Mouse (Mus musculus) liver, embryonic 15.5 days (tissue): Measurements from ENCODE around the gene Eapp. TPM values are rescaled to one million over a fixed set of nuclear protein-coding genes. Genes with fewer than 3 reads are reported as not detected.
"Not testable (repeated sequence)": the region's sequence is repeated elsewhere in the genome, so short reads cannot be mapped to it uniquely, and the experiment has no call there.

ENCODE experiments used
- ATAC-seq: fragments of 200-750 bp; cut with Nextera tagmentation; 2 replicates; pipeline ENCODE4 v1.8.0; 2017; ENCODE audit warnings: moderate number of reproducible peaks, mild to moderate bottlenecking, moderate library complexity; ENCODE audit not compliant: insufficient read depth
- H3K27ac ChIP-seq: fragments of 300-500 bp; sonication (generic); replicated peaks from 2 replicates; pipeline ENCODE4 v1.5.1; 2015; ENCODE audit warnings: mild to moderate bottlenecking, inconsistent platforms
- H3K27me3 ChIP-seq: fragments of 300-500 bp; sonication (generic); 2 replicates; pipeline ENCODE4 v1.6.1; 2015; ENCODE audit warnings: mild to moderate bottlenecking, inconsistent platforms
- H3K36me3 ChIP-seq: fragments of 300-500 bp; sonication (generic); replicated peaks from 2 replicates; pipeline ENCODE4 v1.6.1; 2015; ENCODE audit warnings: moderate library complexity, mild to moderate bottlenecking, inconsistent platforms
- H3K4me1 ChIP-seq: fragments of 300-500 bp; sonication (generic); replicated peaks from 2 replicates; pipeline ENCODE4 v1.6.1; 2015; ENCODE audit warnings: inconsistent platforms
- H3K4me2 ChIP-seq: fragments of 300-500 bp; sonication (generic); 2 replicates; pipeline ENCODE4 v1.6.1; 2015; ENCODE audit warnings: moderate library complexity, mild to moderate bottlenecking, inconsistent platforms
- H3K4me3 ChIP-seq: fragments of 300-500 bp; sonication (generic); replicated peaks from 2 replicates; pipeline ENCODE4 v1.5.1; 2015; ENCODE audit warnings: mild to moderate bottlenecking, inconsistent platforms
- H3K9ac ChIP-seq: fragments of 300-500 bp; sonication (generic); 2 replicates; pipeline ENCODE4 v1.6.1; 2015; ENCODE audit warnings: moderate library complexity, mild to moderate bottlenecking, inconsistent platforms
- H3K9me3 ChIP-seq: fragments of 300-500 bp; sonication (generic); replicated peaks from 2 replicates; pipeline ENCODE4 v1.6.1; 2016; ENCODE audit warnings: inconsistent platforms
- WGBS: fragments of 180-500 bp; shearing (Covaris S2); methylation state at CpG from one replicate; pipeline ENCODE4 v1.1.7; 2015; ENCODE audit warnings: mixed read lengths; ENCODE audit not compliant: insufficient replicate concordance; 5-methylcytosine and 5-hydroxymethylcytosine counted together
- polyA plus RNA-seq: library from polyadenylated mRNA; unstranded; fragments of >200 nt; fragmentation: Nextera tagmentation; extraction: Ambion mirVana; gene quantifications from 2 replicates; pipeline ENCODE4 v1.2.1, GENCODE M21; 2015

Eapp gene
- polyA plus RNA-seq, 1 experiment from 2014 or later = 36.2 TPM

- 0 out of 2 replicates have a peak, but pooled peaks cover 3% of the 10 kb centered on the region for H3K4me1 ChIP-seq
- H3K9me3 ChIP-seq = no peaks in the 10 kb centered on the region
- H3K9ac ChIP-seq = no peak overlapping the region
- H3K27me3 ChIP-seq = no peaks in the 10 kb centered on the region
- no peak overlapping the region for H3K4me2 ChIP-seq
- peak; percentile 57 for ATAC-seq
- peak overlapping the region; percentile 61 for H3K27ac ChIP-seq
- H3K36me3 ChIP-seq = peaks cover 47% of the 10 kb centered on the region
- no peak overlapping the region for H3K4me3 ChIP-seq
- WGBS = 75% methylated on average over 4 of the region's 4 CpGs
Measured at GRCm38 (mm10) chr12:54671262-54671661, 24.4 kb downstream of the Eapp start.

GRCm38 (mm10) chr12:54668141-54668540 lies 27.6 kb downstream of the Eapp start:
- Histone ChIP-seq H3K27ac (no peak overlapping the region), H3K4me2 (no peak overlapping the region), H3K4me3 (no peak overlapping the region), H3K27me3 (no peaks in the 10 kb centered on the region), H3K36me3 (peaks cover 23% of the 10 kb centered on the region), H3K4me1 (0 out of 2 replicates have a peak, but pooled peaks cover 3% of the 10 kb centered on the region), H3K9ac (no peak overlapping the region), H3K9me3 (no peaks in the 10 kb centered on the region)
- 95% methylated on average over 1 of the region's 1 CpGs for WGBS
- ATAC-seq = no peak

- ATAC-seq = no peak
- Histone ChIP-seq H3K9me3 (no peaks in the 10 kb centered on the region), H3K9ac (no peak overlapping the region), H3K4me1 (0 out of 2 replicates have a peak, but pooled peaks cover 3% of the 10 kb centered on the region), H3K36me3 (peaks cover 3% of the 10 kb centered on the region; the same call in 1 of the 2 replicates), H3K4me3 (no peak overlapping the region), H3K27me3 (no peaks in the 10 kb centered on the region), H3K27ac (no peak overlapping the region), H3K4me2 (no peak overlapping the region)
- 74% methylated on average over 6 of the region's 6 CpGs for WGBS
Measured at GRCm38 (mm10) chr12:54665526-54665925, 30.2 kb downstream of the Eapp start.

DNA sequence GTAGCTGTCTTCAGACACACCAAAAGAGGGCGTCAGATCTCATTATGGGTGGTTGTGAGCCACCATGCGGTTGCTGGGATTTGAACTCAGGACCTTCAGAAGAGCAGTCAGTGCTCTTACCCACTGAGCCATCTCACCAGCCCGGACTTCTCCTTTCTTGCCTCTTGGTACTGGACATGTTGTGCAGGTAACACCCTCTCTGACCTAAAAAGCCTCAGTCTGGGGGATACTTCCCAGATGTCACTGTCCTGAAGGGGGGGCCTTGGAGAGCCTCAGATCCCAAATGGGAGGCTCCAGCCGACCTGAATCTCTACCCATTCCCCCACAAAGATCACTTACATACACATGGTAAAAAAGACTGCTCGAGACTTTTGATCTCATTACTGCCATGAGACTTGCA lies 34.2 kb downstream of the Eapp start:
- not testable (repeated sequence) for H3K9ac ChIP-seq, H3K27me3 ChIP-seq, H3K9me3 ChIP-seq, H3K27ac ChIP-seq, H3K4me2 ChIP-seq, H3K36me3 ChIP-seq, ATAC-seq, H3K4me3 ChIP-seq
- WGBS = 54% methylated on average over 5 of the region's 5 CpGs
- H3K4me1 ChIP-seq = peaks cover 16% of the 10 kb centered on the region

- no peak for ATAC-seq
- Histone ChIP-seq H3K4me2 (no peak overlapping the region), H3K4me1 (peaks cover 23% of the 10 kb centered on the region), H3K9ac (no peak overlapping the region), H3K9me3 (no peaks in the 10 kb centered on the region), H3K4me3 (no peak overlapping the region), H3K27ac (no peak overlapping the region), H3K27me3 (no peaks in the 10 kb centered on the region), H3K36me3 (no peaks in the 10 kb centered on the region)
- WGBS = 68% methylated on average over 3 of the region's 3 CpGs
Measured at GRCm38 (mm10) chr12:54659901-54660300, 35.8 kb downstream of the Eapp start.

DNA sequence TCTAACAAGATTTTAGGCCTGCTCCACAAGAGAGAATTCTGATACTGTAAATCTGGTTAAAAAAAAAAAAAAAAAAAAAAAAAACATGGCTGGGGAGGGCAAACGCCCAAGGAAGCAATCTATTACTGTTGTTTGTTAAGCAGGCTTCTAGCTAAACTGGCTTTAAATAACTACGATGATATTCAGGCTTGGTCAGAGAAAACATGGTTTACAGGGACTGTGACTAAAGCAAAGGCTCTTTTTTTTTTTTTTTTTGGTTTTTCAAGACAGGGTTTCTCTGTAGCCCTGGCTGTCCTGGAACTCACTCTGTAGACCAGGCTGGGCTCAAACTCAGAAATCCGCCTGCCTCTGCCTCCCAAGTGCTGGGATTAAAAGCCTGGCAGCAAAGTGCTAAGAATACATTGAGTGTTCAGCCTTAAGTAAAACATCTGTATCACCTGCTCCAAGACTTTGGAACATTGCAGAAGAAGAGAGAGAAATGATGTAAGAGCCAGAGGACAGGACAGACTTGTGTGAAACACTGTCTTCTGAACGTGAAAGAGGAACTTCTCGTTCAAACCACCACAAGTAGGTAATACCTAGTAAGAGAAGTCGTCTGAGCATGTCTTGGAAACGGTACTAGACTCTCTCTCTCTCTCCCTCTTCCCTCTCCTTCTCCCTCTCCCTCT lies 37.1 kb downstream of the Eapp start:
- WGBS = 35% methylated on average over 7 of the region's 7 CpGs
- no peak overlapping the region for H3K9ac ChIP-seq
- peaks cover 36% of the 10 kb centered on the region for H3K4me1 ChIP-seq
- no peak overlapping the region for H3K4me2 ChIP-seq
- H3K9me3 ChIP-seq = no peaks in the 10 kb centered on the region
- no peak overlapping the region for H3K27ac ChIP-seq
- no peaks in the 10 kb centered on the region for H3K36me3 ChIP-seq
- no peak for ATAC-seq
- H3K4me3 ChIP-seq = no peak overlapping the region
- H3K27me3 ChIP-seq = no peaks in the 10 kb centered on the region

DNA sequence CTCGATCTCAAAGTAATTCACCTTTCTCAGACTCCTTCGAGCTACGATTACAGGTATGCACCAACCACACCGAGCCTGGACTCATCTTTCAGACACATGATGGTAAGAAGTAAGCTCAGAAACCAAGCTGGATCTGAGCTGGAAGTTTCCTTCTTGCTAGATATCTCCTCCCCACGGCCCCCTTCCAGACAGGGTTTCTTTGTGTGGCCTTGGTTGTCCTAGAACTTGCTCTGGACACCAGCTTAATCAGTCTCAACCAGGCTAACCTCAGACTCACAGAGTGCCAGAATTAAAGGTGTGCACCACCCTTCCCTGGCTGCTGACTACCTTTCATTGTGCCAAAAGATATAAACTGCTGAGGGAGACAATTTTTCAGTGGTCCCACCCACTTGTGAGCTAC lies 37.7 kb downstream of the Eapp start:
- Histone ChIP-seq H3K27ac (no peak overlapping the region), H3K9ac (no peak overlapping the region), H3K27me3 (no peaks in the 10 kb centered on the region), H3K4me3 (no peak overlapping the region), H3K4me1 (peaks cover 41% of the 10 kb centered on the region), H3K36me3 (no peaks in the 10 kb centered on the region), H3K9me3 (no peaks in the 10 kb centered on the region), H3K4me2 (no peak overlapping the region)
- no peak for ATAC-seq
- 82% methylated on average over 5 of the region's 5 CpGs for WGBS

- Histone ChIP-seq H3K4me3 (peak overlapping the region; percentile 82; the same call in 1 of the 2 replicates), H3K9me3 (no peaks in the 10 kb centered on the region), H3K27ac (no peak overlapping the region), H3K36me3 (no peaks in the 10 kb centered on the region), H3K4me2 (peak overlapping the region; percentile 95), H3K27me3 (no peaks in the 10 kb centered on the region), H3K4me1 (peaks cover 47% of the 10 kb centered on the region), H3K9ac (peak overlapping the region; percentile 53; the same call in 1 of the 2 replicates)
- ATAC-seq = no peak
- 51% methylated on average over 2 of the region's 2 CpGs for WGBS
Measured at GRCm38 (mm10) chr12:54657226-54657625, 38.5 kb downstream of the Eapp start.

DNA sequence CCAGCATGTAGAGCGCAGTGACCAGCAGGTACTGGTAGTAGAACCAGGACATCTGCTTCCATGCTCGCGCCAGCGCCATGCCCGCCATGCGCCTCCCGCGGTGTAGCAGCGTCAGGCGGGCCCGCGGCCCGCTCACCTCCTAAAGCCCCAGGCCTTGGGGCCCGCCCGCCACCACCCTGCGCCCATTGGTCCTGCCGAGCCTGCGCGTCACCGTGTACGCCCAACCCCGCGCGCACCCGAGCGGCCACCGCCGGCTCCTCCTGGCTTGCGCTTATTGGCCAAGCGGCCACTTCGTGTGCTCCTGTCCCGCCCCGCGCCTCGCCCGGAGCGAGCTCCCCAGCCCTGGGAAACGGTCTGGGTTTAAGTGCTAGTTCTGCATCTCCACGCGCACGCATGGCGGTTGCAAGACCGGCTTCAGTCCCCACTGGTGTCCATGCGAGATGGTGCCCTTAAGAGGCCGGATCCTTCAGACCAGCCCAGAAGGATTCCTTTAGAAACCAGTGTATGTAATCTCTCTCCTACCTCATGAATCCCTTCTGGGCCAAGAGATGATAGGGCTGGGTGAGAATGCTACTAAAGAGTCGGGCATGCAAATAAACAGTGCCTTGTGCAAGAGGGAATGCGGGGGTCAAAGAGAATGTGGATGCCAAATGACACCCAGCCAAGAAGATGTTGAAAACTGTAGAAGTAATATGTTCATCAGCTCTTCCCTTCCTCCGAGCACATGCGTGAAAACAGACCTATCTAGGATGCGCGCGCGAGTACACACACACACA lies 39.1 kb downstream of the Eapp start, which contains the start of gene Sptssa:
Sptssa (minus strand) TSS at position 178 of the 776 bp plus-strand sequence.
- peak within 1 kb of the TSS; percentile 82 for H3K4me3 ChIP-seq
- peak; percentile 100 for ATAC-seq
- no peaks in the 10 kb centered on the region for H3K27me3 ChIP-seq
- no peaks in the 10 kb centered on the region for H3K9me3 ChIP-seq
- no peaks in the 10 kb centered on the region for H3K36me3 ChIP-seq
- peak within 1 kb of the TSS; percentile 86 for H3K9ac ChIP-seq
- WGBS = 9% methylated on average over 53 of the region's 53 CpGs
- peaks cover 53% of the 10 kb centered on the region for H3K4me1 ChIP-seq
- peak within 1 kb of the TSS; percentile 95 for H3K4me2 ChIP-seq
- H3K27ac ChIP-seq = peak within 1 kb of the TSS; percentile 86

DNA sequence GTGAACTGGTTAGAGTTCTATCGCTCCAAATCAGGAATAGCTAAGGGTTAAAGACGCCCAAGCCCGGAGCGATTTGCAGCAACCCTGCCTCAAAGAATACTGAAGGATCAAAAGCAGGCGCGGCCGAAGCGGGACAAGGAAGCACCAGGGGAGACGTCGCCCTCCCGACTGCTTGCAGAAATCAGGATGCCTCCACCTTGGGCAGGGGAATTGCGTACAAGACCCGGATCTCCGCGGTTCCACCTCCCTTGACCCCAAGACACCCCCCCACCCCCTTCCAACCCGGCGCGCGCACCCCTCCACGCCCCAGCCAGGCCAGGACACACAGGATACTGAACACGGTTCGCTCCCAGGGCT lies 39.7 kb downstream of the Eapp start:
- H3K4me1 ChIP-seq = peaks cover 53% of the 10 kb centered on the region
- peak overlapping the region; percentile 86 for H3K27ac ChIP-seq
- WGBS = under 1% methylated on average over 22 of the region's 22 CpGs
- peak overlapping the region; percentile 82 for H3K4me3 ChIP-seq
- no peaks in the 10 kb centered on the region for H3K36me3 ChIP-seq
- H3K4me2 ChIP-seq = peak overlapping the region; percentile 95
- H3K9ac ChIP-seq = peak overlapping the region; percentile 86
- no peaks in the 10 kb centered on the region for H3K27me3 ChIP-seq
- no peaks in the 10 kb centered on the region for H3K9me3 ChIP-seq
- peak; percentile 23 for ATAC-seq

GRCm38 (mm10) chr12:54655292-54656038 lies 40.2 kb downstream of the Eapp start:
- H3K4me3 ChIP-seq = peak overlapping the region; percentile 82
- 15% methylated on average over 16 of the region's 16 CpGs for WGBS
- no peak for ATAC-seq
- no peaks in the 10 kb centered on the region for H3K27me3 ChIP-seq
- no peaks in the 10 kb centered on the region for H3K9me3 ChIP-seq
- no peaks in the 10 kb centered on the region for H3K36me3 ChIP-seq
- H3K9ac ChIP-seq = peak overlapping the region; percentile 86
- H3K4me2 ChIP-seq = peak overlapping the region; percentile 95
- peaks cover 53% of the 10 kb centered on the region for H3K4me1 ChIP-seq
- H3K27ac ChIP-seq = peak overlapping the region; percentile 86
